Mouse (Mus musculus) ES-E14 (cell line): ENCODE measurements around the gene Stx1b.

Source experiments
- CHD2 ChIP-seq: IDR thresholded peaks from 2 replicates; pipeline ENCODE4 v1.6.1; 2014; ENCODE audit warnings: mild to moderate bottlenecking, low read depth, low read length, inconsistent platforms
- MAFK ChIP-seq: IDR thresholded peaks from 2 replicates; pipeline ENCODE4 v1.6.1; 2014; ENCODE audit warnings: mild to moderate bottlenecking, low read depth, low read length, inconsistent platforms; ENCODE audit not compliant: insufficient read depth
- ZC3H11A ChIP-seq: IDR thresholded peaks from 2 replicates; pipeline ENCODE4 v1.6.1; 2012; ENCODE audit warnings: low read depth, mild to moderate bottlenecking, inconsistent platforms, low read length, borderline replicate concordance
- ZNF384 ChIP-seq: IDR thresholded peaks from 2 replicates; pipeline ENCODE4 v1.6.1; 2012; ENCODE audit warnings: low read depth, low read length, inconsistent platforms

- TF ChIP-seq ZNF384 (no peak), CHD2 (no peak), MAFK (no peak), ZC3H11A (no peak)
These were observed 3.4 kb downstream of the Stx1b start for GRCm38 (mm10) chr7:127820836-127821509.
